ENCODE assay signal across 17 mouse cellular contexts in the genomic region with DNA sequence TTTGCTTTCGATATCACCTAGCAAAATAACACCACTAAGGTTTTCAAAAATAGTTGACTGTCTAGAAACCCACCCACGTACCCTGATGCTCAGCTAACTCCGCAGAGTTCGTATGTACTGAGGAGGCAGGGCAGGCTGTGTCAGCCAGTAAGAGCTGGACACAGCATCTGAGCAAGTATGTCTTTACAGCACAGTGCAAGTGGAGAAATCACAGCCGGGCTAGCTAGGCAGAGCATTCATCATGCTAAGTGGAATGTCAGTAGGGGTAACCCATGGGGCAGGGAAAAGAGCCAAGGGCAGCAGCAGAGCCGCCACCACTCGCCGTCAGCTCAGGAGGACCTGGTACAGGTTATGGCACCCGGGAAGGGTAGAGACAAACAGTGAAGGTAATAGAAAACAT.
DNase-seq lines count a peak whose midpoint lies in the region; ATAC-seq and TF ChIP-seq lines count a peak whose summit lies in the region.
"Had no signal": no experiment of that assay in that cellular context is flagged by ENCODE, and none has a peak within 500 bp of the region (broad histone marks: within the 10 kb centered on the region; RNA-seq: fewer than 3 reads in every experiment).

No protein-coding gene starts in this region.

- TF ChIP-seq CTCF in forebrain, postnatal 0 days (IDR thresholded peaks at IDR 0.05; ENCODE audit: low read depth): no peak
- no peak for TF ChIP-seq CTCF in lung, embryonic 14.5 days (IDR thresholded peaks at IDR 0.05; ENCODE audit: low read depth)
- TF ChIP-seq CTCF in CH12.LX (conservative IDR thresholded peaks at IDR 0.05 in 1 of 2, IDR thresholded peaks at IDR 0.05 in 1 of 2; ENCODE audit: low read depth in 2 of 2, low read length in 2 of 2): no peak
- TF ChIP-seq CTCF in kidney, postnatal 0 days (IDR thresholded peaks at IDR 0.05; ENCODE audit: low read depth): no peak

- no peak overlapping the region for H3K9ac ChIP-seq in forebrain, embryonic 11.5 days (ENCODE audit: low read length)
- H3K9ac ChIP-seq in forebrain, postnatal 0 days: no peak overlapping the region
- no peak overlapping the region for H3K9ac ChIP-seq in lung, embryonic 14.5 days
- no peak overlapping the region for H3K9ac ChIP-seq in CH12.LX (ENCODE audit: insufficient read depth, low read depth)
- 0 out of 2 replicates have a peak overlapping the region, but pooled peaks have one; percentile 13 for H3K9ac ChIP-seq in kidney, postnatal 0 days (ENCODE audit: low read depth, low read length)
- H3K9ac ChIP-seq: embryonic facial prominence, embryonic 15.5 days; heart, embryonic 13.5 days; limb, embryonic 15.5 days; midbrain, embryonic 13.5 days had no signal

- DNase-seq in forebrain, embryonic 11.5 days (ENCODE audit: low spot score): peak; percentile 19
- DNase-seq in forebrain, postnatal 0 days: no peak
- DNase-seq in lung, embryonic 14.5 days: peak; percentile 60
- no peak for DNase-seq in lung, adult 18-20 months
- DNase-seq in CH12.LX (ENCODE audit: extremely low read depth): no peak
- peak; percentile 62 for DNase-seq in kidney, postnatal 0 days (ENCODE audit: low spot score)
- no peak for DNase-seq in cerebellum, postnatal 25 days
- DNase-seq: adrenal gland, postnatal 14 days; cerebellum, adult 18-20 months; heart, postnatal 4 days had no signal

- no peaks in the 10 kb centered on the region for H3K36me3 ChIP-seq in forebrain, embryonic 11.5 days (ENCODE audit: control insufficient read depth, insufficient read depth, low read length)
- H3K36me3 ChIP-seq in forebrain, postnatal 0 days (ENCODE audit: insufficient read depth): no peaks in the 10 kb centered on the region
- no peaks in the 10 kb centered on the region for H3K36me3 ChIP-seq in lung, embryonic 14.5 days (ENCODE audit: insufficient read depth)
- no peaks in the 10 kb centered on the region for H3K36me3 ChIP-seq in CH12.LX (replicated peaks in 1 of 2; ENCODE audit: control insufficient read depth in 1 of 2, insufficient read depth in 1 of 2, low read length in 1 of 2)
- no peaks in the 10 kb centered on the region for H3K36me3 ChIP-seq in kidney, postnatal 0 days (ENCODE audit: insufficient read depth, low read length)
- H3K36me3 ChIP-seq: embryonic facial prominence, embryonic 15.5 days; forebrain, embryonic 10.5 days; heart, embryonic 13.5 days; limb, embryonic 15.5 days; midbrain, embryonic 13.5 days had no signal

- no peak for TF ChIP-seq RAD21 in CH12.LX (IDR thresholded peaks at IDR 0.05; ENCODE audit: low read depth, low read length)

- 88% methylated on average over 9 of the region's 9 CpGs for WGBS in forebrain, embryonic 11.5 days
- 89% methylated on average over 9 of the region's 9 CpGs for WGBS in forebrain, postnatal 0 days
- WGBS in lung, embryonic 14.5 days: 42% methylated on average over 9 of the region's 9 CpGs
- 26% methylated on average over 9 of the region's 9 CpGs for WGBS in kidney, postnatal 0 days

- H3K4me3 ChIP-seq in forebrain, embryonic 11.5 days (ENCODE audit: low read depth, low read length): no peak overlapping the region
- no peak overlapping the region for H3K4me3 ChIP-seq in forebrain, postnatal 0 days (ENCODE audit: low read depth, low read length)
- no peak overlapping the region for H3K4me3 ChIP-seq in lung, embryonic 14.5 days (ENCODE audit: low read depth, low read length)
- no peak overlapping the region for H3K4me3 ChIP-seq in CH12.LX (replicated peaks in 1 of 3; ENCODE audit: low read depth in 2 of 3, low read length in 2 of 3, poor library complexity in 1 of 3)
- H3K4me3 ChIP-seq in kidney, postnatal 0 days (replicated peaks; ENCODE audit: low read depth, low read length): no peak overlapping the region
- H3K4me3 ChIP-seq: embryonic facial prominence, embryonic 15.5 days; forebrain, embryonic 10.5 days; heart, embryonic 13.5 days; limb, embryonic 15.5 days; midbrain, embryonic 13.5 days; myocyte had no signal

- no peak for TF ChIP-seq POLR2A in CH12.LX (IDR thresholded peaks at IDR 0.05; ENCODE audit: low read depth, low read length)

- 0 out of 2 replicates have a peak, but pooled peaks cover 2% of the 10 kb centered on the region for H3K4me1 ChIP-seq in forebrain, embryonic 11.5 days (replicated peaks; ENCODE audit: control insufficient read depth, insufficient read depth, low read length)
- H3K4me1 ChIP-seq in forebrain, postnatal 0 days (ENCODE audit: insufficient read depth): no peaks in the 10 kb centered on the region
- H3K4me1 ChIP-seq in lung, embryonic 14.5 days (ENCODE audit: insufficient read depth): no peaks in the 10 kb centered on the region; the same call in 1 of the 2 replicates
- H3K4me1 ChIP-seq in CH12.LX (ENCODE audit: control insufficient read depth in 1 of 2, insufficient read depth in 2 of 2): no peaks in the 10 kb centered on the region
- peaks cover 7% of the 10 kb centered on the region; the same call in 1 of the 2 replicates for H3K4me1 ChIP-seq in kidney, postnatal 0 days (replicated peaks; ENCODE audit: insufficient read depth, low read length)
- H3K4me1 ChIP-seq: embryonic facial prominence, embryonic 15.5 days; limb, embryonic 15.5 days had no signal

- H3K79me2 ChIP-seq in CH12.LX (replicated peaks; ENCODE audit: control insufficient read depth, extremely low read depth, insufficient read depth, poor library complexity, severe bottlenecking): no peaks in the 10 kb centered on the region

- no peak for ATAC-seq in forebrain, embryonic 11.5 days (replicated peaks; ENCODE audit: low FRiP score)
- no peak for ATAC-seq in forebrain, postnatal 0 days
- ATAC-seq in lung, embryonic 14.5 days (ENCODE audit: insufficient read depth): peak; percentile 60; the same call in 1 of the 2 replicates
- ATAC-seq in kidney, postnatal 0 days (replicated peaks; ENCODE audit: low FRiP score, low read depth): peak; percentile 50; the same call in 1 of the 2 replicates
- ATAC-seq: hindbrain, embryonic 16.5 days; midbrain, embryonic 13.5 days had no signal

- in situ Hi-C loops in CH12.LX (cut with MboI; ENCODE audit: low pct_ligation_motif_present, low pct_unique_long_range_greater_than_20kb, low sequenced_read_pairs): loop anchor here (10.0 kb wide), 1 partner anchor 199 kb away; no protein-coding TSS in a partner anchor

- no peaks in the 10 kb centered on the region for H3K27me3 ChIP-seq in forebrain, embryonic 11.5 days (ENCODE audit: control insufficient read depth, insufficient read depth, low read length)
- H3K27me3 ChIP-seq in forebrain, postnatal 0 days (ENCODE audit: insufficient read depth, low read length): no peaks in the 10 kb centered on the region
- H3K27me3 ChIP-seq in lung, embryonic 14.5 days (ENCODE audit: insufficient read depth, low read length): no peaks in the 10 kb centered on the region
- H3K27me3 ChIP-seq in CH12.LX (replicated peaks): no peaks in the 10 kb centered on the region
- H3K27me3 ChIP-seq in kidney, postnatal 0 days (ENCODE audit: insufficient read depth, low read length): no peaks in the 10 kb centered on the region
- H3K27me3 ChIP-seq: embryonic facial prominence, embryonic 15.5 days; heart, embryonic 13.5 days; limb, embryonic 15.5 days; midbrain, embryonic 13.5 days had no signal

- H3K9me3 ChIP-seq in forebrain, embryonic 11.5 days (ENCODE audit: control insufficient read depth, low read length): no peaks in the 10 kb centered on the region
- H3K9me3 ChIP-seq in forebrain, postnatal 0 days (ENCODE audit: low read length): no peaks in the 10 kb centered on the region
- H3K9me3 ChIP-seq in lung, embryonic 14.5 days (ENCODE audit: low read depth, low read length): no peaks in the 10 kb centered on the region
- H3K9me3 ChIP-seq in CH12.LX (replicated peaks; ENCODE audit: low read length): no peaks in the 10 kb centered on the region
- no peaks in the 10 kb centered on the region for H3K9me3 ChIP-seq in kidney, postnatal 0 days (replicated peaks; ENCODE audit: low read length)
- H3K9me3 ChIP-seq: embryonic facial prominence, embryonic 15.5 days; forebrain, embryonic 10.5 days; heart, embryonic 13.5 days; limb, embryonic 15.5 days; midbrain, embryonic 13.5 days had no signal

- H3K27ac ChIP-seq in forebrain, embryonic 11.5 days (ENCODE audit: low read depth, low read length): no peak overlapping the region
- no peak overlapping the region for H3K27ac ChIP-seq in forebrain, postnatal 0 days (ENCODE audit: low read depth, low read length)
- no peak overlapping the region for H3K27ac ChIP-seq in lung, embryonic 14.5 days (ENCODE audit: low read depth)
- H3K27ac ChIP-seq in CH12.LX (ENCODE audit: insufficient read depth, low read depth): no peak overlapping the region
- H3K27ac ChIP-seq in kidney, postnatal 0 days: no peak overlapping the region
- H3K27ac ChIP-seq: embryonic facial prominence, embryonic 15.5 days; forebrain, embryonic 10.5 days; heart, embryonic 13.5 days; limb, embryonic 15.5 days; midbrain, embryonic 13.5 days had no signal

- H3K4me2 ChIP-seq in forebrain, embryonic 11.5 days (ENCODE audit: low read depth, low read length, severe bottlenecking): no peak overlapping the region
- no peak overlapping the region for H3K4me2 ChIP-seq in forebrain, postnatal 0 days (ENCODE audit: low read depth)
- no peak overlapping the region for H3K4me2 ChIP-seq in lung, embryonic 14.5 days
- H3K4me2 ChIP-seq in CH12.LX (ENCODE audit: insufficient read depth, low read depth, poor library complexity, severe bottlenecking): peak overlapping the region; percentile 21; the same call in 1 of the 2 replicates
- peak overlapping the region; percentile 44 for H3K4me2 ChIP-seq in kidney, postnatal 0 days (ENCODE audit: low read length)
- H3K4me2 ChIP-seq: embryonic facial prominence, embryonic 15.5 days; heart, embryonic 13.5 days; limb, embryonic 15.5 days; midbrain, embryonic 13.5 days had no signal

- dilution Hi-C loops in CH12.LX (cut with MboI; ENCODE audit: extremely low pct_ligation_motif_present, extremely low pct_unique_long_range_greater_than_20kb, low sequenced_read_pairs): no loop called here

- TF ChIP-seq EP300 in CH12.LX (IDR thresholded peaks at IDR 0.05; ENCODE audit: low read length): no peak

TF ChIP-seq in CH12.LX, 34 proteins besides CTCF, POLR2A, EP300 and RAD21 (continues in another document):
- TF ChIP-seq SIN3A (IDR thresholded peaks at IDR 0.05; ENCODE audit: low read length) (no peak), MAZ (IDR thresholded peaks at IDR 0.05; ENCODE audit: low read depth, low read length) (no peak), BHLHE40 (IDR thresholded peaks at IDR 0.05; ENCODE audit: low read depth, low read length) (no peak), JUND (conservative IDR thresholded peaks at IDR 0.05; ENCODE audit: low read depth, low read length) (no peak), MYC (IDR thresholded peaks at IDR 0.05; ENCODE audit: low read depth, low read length) (no peak), MAFK (IDR thresholded peaks at IDR 0.05; ENCODE audit: insufficient replicate concordance, low read length) (no peak), PAX5 (IDR thresholded peaks at IDR 0.05; ENCODE audit: low read length) (no peak), CHD1 (IDR thresholded peaks at IDR 0.05; ENCODE audit: low read depth, low read length) (no peak), GABPA (IDR thresholded peaks at IDR 0.05; ENCODE audit: insufficient replicate concordance, low read depth, low read length) (no peak), KAT2A (IDR thresholded peaks at IDR 0.05; ENCODE audit: insufficient replicate concordance, low read length) (no peak), USF2 (conservative IDR thresholded peaks at IDR 0.05; ENCODE audit: low read depth, low read length) (no peak)

Comparison
In these comparisons a context has a peak if more than half of its experiments do, and no peak if none do; other contexts are left out.
1. DNase-seq: peak in forebrain, embryonic 11.5 days (single experiment), lung, embryonic 14.5 days (single experiment) and kidney, postnatal 0 days (single experiment); none in forebrain, postnatal 0 days (single experiment), lung, adult 18-20 months (0 of 2), CH12.LX (single experiment) and cerebellum, postnatal 25 days (0 of 2).
2. ATAC-seq: peak in lung, embryonic 14.5 days (single experiment) and kidney, postnatal 0 days (single experiment); none in forebrain, embryonic 11.5 days (single experiment) and forebrain, postnatal 0 days (single experiment).
3. H3K4me2 ChIP-seq: peak in CH12.LX (single experiment) and kidney, postnatal 0 days (single experiment); none in forebrain, embryonic 11.5 days (single experiment), forebrain, postnatal 0 days (single experiment) and lung, embryonic 14.5 days (single experiment).